In genomic region chr4:86422586-86422985, GRCm38 (mm10) we compare ENCODE assay signal across 30 mouse cellular contexts.
"Had no signal": no experiment of that assay in that cellular context is flagged by ENCODE, and none has a peak within 500 bp of the region (broad histone marks: within the 10 kb centered on the region; RNA-seq: fewer than 3 reads in every experiment).

No protein-coding gene starts in this region.

- H3K9ac ChIP-seq: limb, embryonic 12.5 days; limb, embryonic 13.5 days; limb, embryonic 15.5 days; liver, embryonic 13.5 days; liver, embryonic 14.5 days; liver, embryonic 15.5 days; liver, postnatal 0 days; lung, embryonic 14.5 days; lung, embryonic 15.5 days; midbrain, embryonic 12.5 days; midbrain, embryonic 13.5 days; midbrain, embryonic 15.5 days; neural tube, embryonic 12.5 days had no signal

- DNase-seq: left cerebral cortex, postnatal 4 days; liver; liver, embryonic 13.5 days; liver, postnatal 0 days; lung, adult 2 months; lung, embryonic 14.5 days; lung, postnatal 10 days; lung, postnatal 14 days; lung, postnatal 4 days; midbrain, embryonic 14.5 days had no signal

- H3K27ac ChIP-seq: left cerebral cortex, adult 2 months; limb, embryonic 10.5 days; limb, embryonic 12.5 days; limb, embryonic 13.5 days; limb, embryonic 15.5 days; liver, embryonic 13.5 days; liver, embryonic 14.5 days; liver, embryonic 15.5 days; lung, embryonic 15.5 days; macrophage; midbrain, embryonic 10.5 days; midbrain, embryonic 12.5 days; midbrain, embryonic 13.5 days; midbrain, embryonic 15.5 days; neural tube, embryonic 12.5 days had no signal

- H3K4me1 ChIP-seq: limb, embryonic 15.5 days; liver, embryonic 13.5 days; liver, embryonic 15.5 days; midbrain, embryonic 12.5 days; midbrain, embryonic 13.5 days; midbrain, embryonic 15.5 days; neural tube, embryonic 12.5 days had no signal

- ATAC-seq: liver, postnatal 0 days; lung, postnatal 0 days; midbrain, embryonic 13.5 days; midbrain, embryonic 15.5 days; midbrain, embryonic 16.5 days had no signal

- H3K27me3 ChIP-seq: limb, embryonic 12.5 days; limb, embryonic 13.5 days; limb, embryonic 15.5 days; liver, embryonic 13.5 days; liver, embryonic 15.5 days; lung, embryonic 15.5 days; megakaryocyte, embryonic 14.5 days; midbrain, embryonic 12.5 days; midbrain, embryonic 13.5 days; midbrain, embryonic 15.5 days; neural tube, embryonic 12.5 days had no signal

- H3K4me2 ChIP-seq: limb, embryonic 12.5 days; limb, embryonic 13.5 days; limb, embryonic 15.5 days; liver, embryonic 11.5 days; liver, embryonic 13.5 days; liver, embryonic 15.5 days; lung, embryonic 14.5 days; lung, embryonic 15.5 days; midbrain, embryonic 11.5 days; midbrain, embryonic 12.5 days; midbrain, embryonic 13.5 days; midbrain, embryonic 15.5 days; neural tube, embryonic 12.5 days had no signal

- H3K4me3 ChIP-seq: left cerebral cortex, adult 2 months; limb, embryonic 10.5 days; limb, embryonic 12.5 days; limb, embryonic 13.5 days; limb, embryonic 15.5 days; liver, embryonic 13.5 days; liver, embryonic 15.5 days; lung, embryonic 15.5 days; megakaryocyte, embryonic 14.5 days; midbrain, embryonic 10.5 days; midbrain, embryonic 12.5 days; midbrain, embryonic 13.5 days; midbrain, embryonic 15.5 days; myocyte; neural tube, embryonic 12.5 days had no signal

- H3K9me3 ChIP-seq: limb, embryonic 10.5 days; limb, embryonic 12.5 days; limb, embryonic 13.5 days; limb, embryonic 15.5 days; liver, embryonic 13.5 days; liver, embryonic 15.5 days; lung, embryonic 15.5 days; megakaryocyte, embryonic 14.5 days; midbrain, embryonic 10.5 days; midbrain, embryonic 12.5 days; midbrain, embryonic 13.5 days; midbrain, embryonic 15.5 days; neural tube, embryonic 12.5 days had no signal

- H3K36me3 ChIP-seq: limb, embryonic 10.5 days; liver, embryonic 13.5 days; liver, embryonic 15.5 days; lung, embryonic 15.5 days; midbrain, embryonic 10.5 days; midbrain, embryonic 12.5 days; midbrain, embryonic 13.5 days; midbrain, embryonic 15.5 days; neural tube, embryonic 12.5 days had no signal
